Mouse (Mus musculus) splenic B cell, adult 2 months (primary cell): ENCODE results near the gene Tns2.

Experiments used
- DNase-seq: peaks from one replicate; pipeline ENCODE4 v3.0.0-alpha.2; 2011; ENCODE audit warnings: low read depth, low spot score
- H3K27me3 ChIP-seq: 2 replicates; pipeline ENCODE4 v1.6.1; 2012; ENCODE audit warnings: mild to moderate bottlenecking, low read length, moderate library complexity, mixed read lengths; ENCODE audit not compliant: control insufficient read depth, poor library complexity, insufficient read depth, severe bottlenecking
- H3K36me3 ChIP-seq: 2 replicates; pipeline ENCODE4 v1.6.1; 2012; ENCODE audit warnings: mild to moderate bottlenecking, low read length, moderate library complexity, mixed read lengths; ENCODE audit not compliant: control insufficient read depth, poor library complexity, insufficient read depth, severe bottlenecking

The Tns2 gene

GRCm38 (mm10) chr15:102112181-102112580, 12.0 kb downstream of the Tns2 start:
- DNase-seq = no peak
- no peaks in the 10 kb centered on the region; the same call in 1 of the 2 replicates for H3K36me3 ChIP-seq
- no peaks in the 10 kb centered on the region for H3K27me3 ChIP-seq

DNA sequence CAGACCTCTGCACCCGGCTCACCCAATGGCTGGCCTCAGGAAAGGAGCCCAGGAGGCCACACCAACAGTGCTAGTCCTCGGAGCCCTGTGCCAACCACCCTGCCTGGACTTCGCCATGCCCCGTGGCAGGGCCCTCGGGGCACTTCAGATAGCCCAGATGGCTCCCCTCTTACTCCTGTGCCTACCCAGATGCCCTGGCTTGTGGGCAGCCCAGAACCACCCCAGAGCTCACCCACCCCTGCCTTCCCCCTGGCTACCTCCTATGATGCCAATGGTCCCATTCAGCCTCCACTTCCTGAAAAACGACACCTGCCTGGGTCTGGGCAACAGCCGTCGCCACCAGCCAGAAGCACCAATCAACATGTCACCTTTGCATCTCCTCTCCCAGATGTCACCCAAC, 12.6 kb downstream of the Tns2 start:
- no peaks in the 10 kb centered on the region for H3K27me3 ChIP-seq
- DNase-seq = no peak
- H3K36me3 ChIP-seq = peaks cover 5% of the 10 kb centered on the region; the same call in 1 of the 2 replicates

GRCm38 (mm10) chr15:102113674-102114073, 13.5 kb downstream of the Tns2 start:
- peaks cover 5% of the 10 kb centered on the region; the same call in 1 of the 2 replicates for H3K36me3 ChIP-seq
- no peaks in the 10 kb centered on the region for H3K27me3 ChIP-seq
- no peak for DNase-seq

GRCm38 (mm10) chr15:102114651-102115260, 14.5 kb downstream of the Tns2 start:
- no peaks in the 10 kb centered on the region for H3K27me3 ChIP-seq
- no peak for DNase-seq
- H3K36me3 ChIP-seq = peaks cover 5% of the 10 kb centered on the region; the same call in 1 of the 2 replicates

DNA sequence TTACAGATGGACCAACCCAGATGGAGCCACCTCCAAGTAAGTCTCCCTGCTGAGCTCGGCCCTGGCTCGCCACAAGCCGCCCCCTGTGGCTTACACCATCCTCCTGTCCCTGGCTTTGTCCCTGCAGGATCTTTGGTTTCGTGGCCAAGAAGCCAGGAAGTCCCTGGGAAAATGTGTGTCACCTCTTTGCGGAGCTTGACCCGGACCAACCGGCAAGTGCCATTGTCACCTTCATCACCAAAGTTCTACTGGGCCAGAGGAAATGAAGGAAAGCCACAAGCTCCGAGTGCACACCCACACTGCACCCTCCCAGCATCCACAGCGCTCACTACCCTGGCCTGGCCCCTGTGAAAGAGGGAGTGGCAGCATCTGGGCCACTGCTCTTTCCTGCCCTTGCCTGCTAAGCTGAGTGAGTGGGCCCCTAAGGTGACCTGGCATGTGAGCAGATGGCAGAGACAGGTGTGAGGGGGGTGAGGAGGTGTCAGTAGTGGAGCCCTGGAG, 15.6 kb downstream of the Tns2 start:
- H3K36me3 ChIP-seq = peaks cover 5% of the 10 kb centered on the region; the same call in 1 of the 2 replicates
- no peak for DNase-seq

DNA sequence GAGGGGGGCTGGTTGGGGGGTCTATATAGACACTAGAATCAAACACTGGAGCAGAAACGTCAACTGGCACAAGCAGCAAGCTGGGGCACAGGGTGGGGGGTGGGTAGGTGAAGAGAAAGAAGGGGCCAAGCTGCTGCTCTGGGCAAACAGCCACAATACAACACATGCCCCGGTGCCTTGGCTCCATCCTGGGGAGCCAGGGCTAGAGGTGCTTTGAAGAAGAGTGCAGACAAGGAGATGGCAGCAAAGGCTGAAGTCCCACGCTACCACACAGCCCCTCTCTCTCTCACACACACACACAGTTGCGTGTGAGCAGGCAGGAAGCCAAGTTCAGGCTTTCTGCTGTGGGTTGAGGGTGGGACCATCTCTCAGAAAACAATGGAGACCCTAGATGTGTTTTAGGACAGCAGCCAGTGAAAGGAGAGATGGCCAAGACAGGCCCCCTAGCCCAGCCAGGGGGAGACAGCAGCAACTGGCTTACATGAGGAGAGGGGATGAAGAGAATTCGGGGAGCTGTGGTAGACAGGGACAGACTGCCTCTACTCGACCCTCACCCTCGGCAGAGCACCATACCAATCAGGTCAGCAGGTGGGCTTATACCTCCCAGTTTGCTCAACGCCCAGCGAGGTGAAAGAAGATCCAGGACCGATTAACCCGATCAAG, 16.7 kb downstream of the Tns2 start:
- no peaks in the 10 kb centered on the region for H3K27me3 ChIP-seq
- peaks cover 8% of the 10 kb centered on the region for H3K36me3 ChIP-seq
- DNase-seq = no peak

More for the DNA sequence above, 15.6 kb downstream of the Tns2 start:
- H3K27me3 ChIP-seq = no peaks in the 10 kb centered on the region

DNA sequence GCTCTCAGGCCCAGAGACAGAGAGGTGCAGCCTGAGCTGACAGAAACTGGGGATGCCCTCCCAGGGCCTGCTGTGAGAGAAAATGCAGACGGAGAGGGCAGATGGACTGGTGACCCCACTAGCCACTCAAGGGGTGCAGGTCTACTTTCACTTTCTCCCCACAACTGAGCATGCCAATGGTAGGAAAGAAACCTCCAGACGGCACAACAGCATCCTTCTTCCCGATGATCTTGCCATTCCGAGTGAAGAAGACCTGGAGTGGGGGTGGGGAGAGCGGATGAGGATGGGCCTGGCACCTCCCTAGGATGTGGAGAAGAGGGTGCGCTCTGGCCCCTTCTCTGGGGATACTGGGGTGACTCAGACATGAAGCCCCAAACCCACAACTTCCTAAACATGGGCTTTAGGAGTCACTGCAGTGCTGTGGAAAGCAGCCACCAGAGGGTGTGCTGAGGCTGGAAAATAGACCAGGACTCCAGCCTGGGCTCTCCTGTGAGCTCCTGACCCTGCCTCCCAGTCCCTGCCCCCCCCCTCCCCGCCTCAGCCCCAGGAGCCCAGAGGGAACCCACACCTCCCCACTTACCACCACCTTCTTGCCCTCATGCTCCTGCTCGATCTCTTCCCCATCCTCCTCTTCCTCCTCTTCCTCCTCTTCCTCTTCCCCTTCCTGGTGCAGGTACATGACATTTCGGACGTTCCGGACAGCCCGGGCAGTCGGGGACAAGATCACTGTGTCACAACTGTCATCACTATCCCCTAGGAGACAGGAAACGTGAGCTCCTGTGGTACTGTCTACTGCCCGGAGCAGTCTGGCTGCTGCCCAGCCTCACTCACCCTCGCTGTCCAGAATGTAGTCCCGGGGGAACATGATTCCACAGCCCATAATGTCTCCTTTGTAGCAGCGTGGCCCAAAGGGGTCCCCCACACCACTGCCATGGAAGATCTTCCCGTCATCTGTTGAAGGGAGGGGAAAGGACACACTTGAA, 17.5 kb downstream of the Tns2 start:
- no peak for DNase-seq
- no peaks in the 10 kb centered on the region for H3K27me3 ChIP-seq

GRCm38 (mm10) chr15:102118591-102118990, 18.4 kb downstream of the Tns2 start:
- peaks cover 8% of the 10 kb centered on the region for H3K36me3 ChIP-seq
- DNase-seq = no peak
- no peaks in the 10 kb centered on the region for H3K27me3 ChIP-seq

More for the DNA sequence above, 17.5 kb downstream of the Tns2 start:
- H3K36me3 ChIP-seq = peaks cover 8% of the 10 kb centered on the region

DNA sequence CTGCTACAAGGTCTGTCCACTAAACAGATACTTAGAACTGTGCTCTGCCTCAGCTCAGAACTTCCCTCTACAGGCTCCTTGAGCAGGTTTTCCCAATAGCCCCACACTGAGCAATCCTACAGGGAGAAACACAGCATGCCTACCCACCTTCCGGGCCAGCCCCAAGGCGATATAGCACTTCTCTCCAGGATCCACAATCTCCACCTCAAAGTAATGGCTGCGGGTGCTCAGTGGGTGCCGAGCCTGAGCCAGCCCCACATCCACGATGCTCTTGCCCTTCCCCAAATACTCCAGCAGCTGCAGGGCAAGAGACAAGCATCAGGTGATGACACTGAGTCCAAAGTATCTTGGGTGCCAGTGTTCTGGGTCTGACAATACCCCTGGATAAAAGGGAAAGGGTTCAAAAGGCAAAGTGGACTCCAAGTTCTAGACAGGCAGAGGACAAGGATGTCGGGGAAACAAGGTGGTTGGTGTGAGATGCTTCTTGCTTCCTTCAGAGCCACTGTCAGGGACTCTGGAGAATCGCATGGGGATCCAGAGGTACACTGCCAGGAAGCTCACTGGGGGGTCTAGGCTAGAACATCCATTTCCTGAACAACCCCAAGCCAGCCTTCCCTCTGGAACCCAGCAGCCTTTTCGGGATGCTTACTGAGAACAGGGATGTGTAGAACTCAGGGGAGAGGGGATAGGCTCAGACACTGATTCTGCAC, 19.1 kb downstream of the Tns2 start:
- H3K27me3 ChIP-seq = no peaks in the 10 kb centered on the region
- H3K36me3 ChIP-seq = peaks cover 8% of the 10 kb centered on the region
- no peak for DNase-seq

DNA sequence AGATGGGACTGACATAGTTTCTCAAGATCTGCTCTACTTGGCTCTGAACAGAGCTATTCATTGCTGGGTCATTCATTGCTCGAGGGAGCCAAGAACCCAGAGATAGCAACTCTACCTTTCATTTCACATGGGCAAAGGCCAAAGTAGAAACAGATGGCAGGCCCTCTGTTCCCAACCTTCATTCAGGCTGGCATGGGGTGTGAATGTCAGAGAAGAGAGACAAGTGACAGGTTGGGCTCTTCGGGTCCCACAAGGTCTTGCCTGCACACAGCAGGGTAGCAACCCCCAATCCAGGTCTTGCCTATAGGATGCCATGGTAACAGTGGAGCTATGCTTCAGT, 19.6 kb downstream of the Tns2 start:
- H3K36me3 ChIP-seq = peaks cover 8% of the 10 kb centered on the region
- no peaks in the 10 kb centered on the region for H3K27me3 ChIP-seq
- DNase-seq = no peak

DNA sequence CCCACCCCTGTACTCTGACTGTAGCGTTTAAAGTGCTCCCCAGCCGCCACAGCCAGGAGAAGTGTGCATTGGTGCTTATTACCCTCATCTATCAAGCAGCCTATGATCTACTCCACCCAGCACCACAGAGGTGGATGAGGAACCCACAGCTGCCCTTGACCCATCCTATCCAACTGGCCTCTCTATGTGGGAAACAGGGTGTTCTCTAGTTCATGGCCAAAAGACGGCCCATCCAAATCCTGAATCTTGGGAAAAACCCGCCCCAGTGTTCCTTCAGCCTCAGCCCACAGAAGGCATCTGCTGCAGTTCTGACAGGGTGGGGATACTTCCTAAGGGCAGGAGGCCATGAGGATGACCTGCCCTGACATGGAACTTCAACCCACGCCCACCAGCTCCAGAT, 20.3 kb downstream of the Tns2 start:
- H3K36me3 ChIP-seq = peaks cover 8% of the 10 kb centered on the region
- no peaks in the 10 kb centered on the region for H3K27me3 ChIP-seq
- DNase-seq = no peak

GRCm38 (mm10) chr15:102126303-102126702, 26.1 kb downstream of the Tns2 start:
- no peak for DNase-seq
- peaks cover 6% of the 10 kb centered on the region for H3K36me3 ChIP-seq

DNA sequence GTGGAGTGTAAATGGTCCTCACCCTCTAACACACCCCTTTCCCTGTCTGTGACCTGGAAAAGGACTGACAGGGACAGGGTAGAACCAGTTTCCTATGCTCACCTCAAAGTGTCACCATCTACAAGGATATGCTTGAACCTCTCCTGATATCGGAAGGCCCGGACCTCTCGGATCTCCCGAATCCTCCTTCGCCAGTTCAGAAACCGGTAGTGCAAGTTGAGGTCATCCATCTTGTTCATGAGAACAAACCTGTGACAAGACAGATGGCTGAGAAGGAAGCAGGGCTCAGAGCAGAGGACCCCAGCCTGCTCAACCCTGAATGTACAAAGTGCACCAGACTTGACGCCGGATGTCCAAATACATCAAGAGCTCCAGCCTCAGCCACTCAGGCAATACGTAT, 33.1 kb downstream of the Tns2 start:
- no peak for DNase-seq
- no peaks in the 10 kb centered on the region for H3K27me3 ChIP-seq
- peaks cover 6% of the 10 kb centered on the region for H3K36me3 ChIP-seq

More at GRCm38 (mm10) chr15:102126303-102126702, 26.1 kb downstream of the Tns2 start:
- no peaks in the 10 kb centered on the region for H3K27me3 ChIP-seq

GRCm38 (mm10) chr15:102134709-102135108, 34.5 kb downstream of the Tns2 start:
- DNase-seq = no peak
- Histone ChIP-seq H3K27me3 (no peaks in the 10 kb centered on the region), H3K36me3 (peaks cover 6% of the 10 kb centered on the region)
